Mouse (Mus musculus): ENCODE measurements around the gene Fgfr2.
"Not testable (repeated sequence)": the region's sequence is repeated elsewhere in the genome, so short reads cannot be mapped to it uniquely, and the experiment has no call there.

Fgfr2 gene

GRCm38 (mm10) chr7:130535174-130535573 is 2588.0 kb downstream of the Fgfr2 start:
- DNase-seq = no peak

- DNase-seq = peak; percentile 84
These were observed 2589.6 kb downstream of the Fgfr2 start for GRCm38 (mm10) chr7:130533316-130534260.

GRCm38 (mm10) chr7:130531138-130531537 is 2592.0 kb downstream of the Fgfr2 start:
- DNase-seq = not testable (repeated sequence)

- DNase-seq = no peak
These were observed 2595.8 kb downstream of the Fgfr2 start for GRCm38 (mm10) chr7:130527306-130527705.

- DNase-seq = no peak
These were observed 2599.7 kb downstream of the Fgfr2 start for GRCm38 (mm10) chr7:130523451-130523850.

GRCm38 (mm10) chr7:130520812-130521422 is 2602.2 kb downstream of the Fgfr2 start:
- peak; percentile 27 for DNase-seq

- no peak for DNase-seq
These were observed 2603.1 kb downstream of the Fgfr2 start, which contains the start of gene Ate1 for GRCm38 (mm10) chr7:130520049-130520425. TSS of gene Ate1 (minus strand) at chr7:130520369.

- peak; percentile 95 for DNase-seq
These were observed 2603.8 kb downstream of the Fgfr2 start for GRCm38 (mm10) chr7:130519096-130520048.

- DNase-seq = no peak
These were observed 2604.7 kb downstream of the Fgfr2 start for GRCm38 (mm10) chr7:130518213-130519095.

GRCm38 (mm10) chr7:130510243-130510642 is 2612.9 kb downstream of the Fgfr2 start:
- DNase-seq = no peak

- no peak for DNase-seq
These were observed 2620.1 kb downstream of the Fgfr2 start for GRCm38 (mm10) chr7:130503006-130503405.

- DNase-seq = no peak
These were observed 2621.7 kb downstream of the Fgfr2 start for GRCm38 (mm10) chr7:130501499-130501898.

GRCm38 (mm10) chr7:130493346-130493745 is 2629.8 kb downstream of the Fgfr2 start:
- DNase-seq = no peak

GRCm38 (mm10) chr7:130492026-130492425 is 2631.1 kb downstream of the Fgfr2 start:
- no peak for DNase-seq

- DNase-seq = not testable (repeated sequence)
These were observed 2644.1 kb downstream of the Fgfr2 start for GRCm38 (mm10) chr7:130479003-130479402.

GRCm38 (mm10) chr7:130475970-130476369 is 2647.2 kb downstream of the Fgfr2 start:
- DNase-seq = peak; percentile 14

- no peak for DNase-seq
These were observed 2649.3 kb downstream of the Fgfr2 start for GRCm38 (mm10) chr7:130473881-130474280.

- DNase-seq = no peak
These were observed 2650.5 kb downstream of the Fgfr2 start for GRCm38 (mm10) chr7:130472683-130473082.

- DNase-seq = no peak
These were observed 2652.1 kb downstream of the Fgfr2 start for GRCm38 (mm10) chr7:130471045-130471444.

- no peak for DNase-seq
These were observed 2667.4 kb downstream of the Fgfr2 start for GRCm38 (mm10) chr7:130455587-130456246.

- no peak for DNase-seq
These were observed 2668.9 kb downstream of the Fgfr2 start for GRCm38 (mm10) chr7:130454226-130454625.
